Mouse (Mus musculus) lung, embryonic 16.5 days (tissue): ENCODE data around the gene St6galnac3. TPM values are rescaled to one million over a fixed set of nuclear protein-coding genes. Genes with fewer than 3 reads are reported as not detected.

Source experiments
- ATAC-seq: fragments of 200-750 bp; cut with Nextera tagmentation; 2 replicates; pipeline ENCODE4 v1.8.0; 2017; ENCODE audit warnings: low read depth, mild to moderate bottlenecking, moderate library complexity
- H3K27ac ChIP-seq: fragments of 300-500 bp; sonication (generic); 2 replicates; pipeline ENCODE4 v1.5.1; 2014; ENCODE audit warnings: mild to moderate bottlenecking, control low read depth, low read length
- H3K27me3 ChIP-seq: fragments of 300-500 bp; sonication (generic); 2 replicates; pipeline ENCODE4 v1.6.1; 2014; ENCODE audit warnings: low read depth, low read length, mixed read lengths; ENCODE audit not compliant: control insufficient read depth, insufficient read depth
- H3K36me3 ChIP-seq: fragments of 300-500 bp; sonication (generic); 2 replicates; pipeline ENCODE4 v1.6.1; 2014; ENCODE audit warnings: low read length; ENCODE audit not compliant: control insufficient read depth, insufficient read depth
- H3K4me1 ChIP-seq: fragments of 300-500 bp; sonication (generic); replicated peaks from 2 replicates; pipeline ENCODE4 v1.6.1; 2014; ENCODE audit warnings: low read length, mixed read lengths; ENCODE audit not compliant: control insufficient read depth, insufficient read depth
- H3K4me2 ChIP-seq: fragments of 300-500 bp; sonication (generic); 2 replicates; pipeline ENCODE4 v1.6.1; 2014; ENCODE audit warnings: low read depth, low read length, control low read depth
- H3K4me3 ChIP-seq: fragments of 300-500 bp; sonication (generic); 2 replicates; pipeline ENCODE4 v1.5.1; 2014; ENCODE audit warnings: mild to moderate bottlenecking, low read length, control low read depth
- H3K9ac ChIP-seq: fragments of 300-500 bp; sonication (generic); 2 replicates; pipeline ENCODE4 v1.6.1; 2014; ENCODE audit warnings: low read length, control low read depth
- H3K9me3 ChIP-seq: fragments of 300-500 bp; sonication (generic); 2 replicates; pipeline ENCODE4 v1.6.1; 2016; ENCODE audit warnings: low read length; ENCODE audit not compliant: control insufficient read depth
- WGBS: fragments of 180-500 bp; shearing (Covaris S2); extraction: QIAGEN DNeasy Blood & Tissue Kit; methylation state at CpG from one replicate; pipeline ENCODE4 v1.1.7; 2014; 5-methylcytosine and 5-hydroxymethylcytosine counted together
- polyA plus RNA-seq: library from polyadenylated mRNA; unstranded; fragments of >200 nt; fragmentation: Nextera tagmentation; extraction: Ambion mirVana; gene quantifications from 2 replicates; pipeline ENCODE4 v1.2.1, GENCODE M21; 2015

Gene St6galnac3
- polyA plus RNA-seq, 1 experiment from 2014 or later = 28.4 TPM

DNA sequence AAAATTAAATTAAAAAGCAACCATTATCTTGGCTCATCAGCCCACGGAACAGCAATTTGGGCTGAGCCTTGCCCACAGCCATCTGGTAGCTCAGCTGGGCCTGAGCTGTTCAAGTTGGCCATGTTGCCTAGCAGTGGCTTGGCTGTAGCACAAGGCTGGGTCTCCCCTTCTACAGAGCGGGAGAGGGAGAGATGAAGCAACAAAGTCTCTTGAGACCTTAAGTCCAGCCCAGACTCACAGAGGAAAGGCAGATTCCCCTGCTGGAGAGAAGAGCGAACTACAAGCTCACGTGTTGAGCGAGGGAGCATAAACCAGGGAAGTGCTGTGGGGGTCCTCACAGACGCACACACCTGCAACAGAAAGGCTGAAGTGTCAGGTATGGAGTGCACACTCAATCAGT is 126.3 kb downstream of the St6galnac3 start:
- no peak overlapping the region for H3K4me3 ChIP-seq
- no peak for ATAC-seq
- no peaks in the 10 kb centered on the region for H3K27me3 ChIP-seq
- H3K9ac ChIP-seq = no peak overlapping the region
- H3K4me2 ChIP-seq = no peak overlapping the region
- no peaks in the 10 kb centered on the region for H3K9me3 ChIP-seq
- no peak overlapping the region for H3K27ac ChIP-seq
- WGBS = 88% methylated on average over 6 of the region's 6 CpGs
- no peaks in the 10 kb centered on the region for H3K4me1 ChIP-seq
- H3K36me3 ChIP-seq = no peaks in the 10 kb centered on the region

DNA sequence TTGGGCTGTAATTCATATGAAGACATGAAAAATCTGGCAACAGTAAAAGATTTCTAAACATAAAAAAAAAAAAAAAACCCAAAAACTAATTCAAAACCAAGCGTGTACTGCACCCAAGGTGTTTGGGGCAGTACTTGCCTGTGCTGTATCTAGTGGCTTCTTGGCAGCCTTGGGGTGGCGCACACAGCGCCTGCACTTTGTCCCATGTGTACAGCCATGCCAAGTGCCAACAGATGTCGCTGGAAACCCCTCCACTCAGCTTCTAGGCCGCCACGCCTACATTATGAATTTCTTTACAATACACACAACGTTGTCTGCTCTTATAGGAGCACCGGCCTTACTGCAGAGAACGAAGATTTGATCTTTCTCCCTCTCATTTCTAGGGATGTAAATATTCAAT is 130.4 kb downstream of the St6galnac3 start:
- no peak overlapping the region for H3K4me3 ChIP-seq
- no peaks in the 10 kb centered on the region for H3K27me3 ChIP-seq
- H3K4me1 ChIP-seq = no peaks in the 10 kb centered on the region
- H3K36me3 ChIP-seq = no peaks in the 10 kb centered on the region
- no peak overlapping the region for H3K27ac ChIP-seq
- ATAC-seq = no peak
- H3K9me3 ChIP-seq = no peaks in the 10 kb centered on the region
- no peak overlapping the region for H3K9ac ChIP-seq
- no peak overlapping the region for H3K4me2 ChIP-seq
- WGBS = 73% methylated on average over 9 of the region's 9 CpGs

DNA sequence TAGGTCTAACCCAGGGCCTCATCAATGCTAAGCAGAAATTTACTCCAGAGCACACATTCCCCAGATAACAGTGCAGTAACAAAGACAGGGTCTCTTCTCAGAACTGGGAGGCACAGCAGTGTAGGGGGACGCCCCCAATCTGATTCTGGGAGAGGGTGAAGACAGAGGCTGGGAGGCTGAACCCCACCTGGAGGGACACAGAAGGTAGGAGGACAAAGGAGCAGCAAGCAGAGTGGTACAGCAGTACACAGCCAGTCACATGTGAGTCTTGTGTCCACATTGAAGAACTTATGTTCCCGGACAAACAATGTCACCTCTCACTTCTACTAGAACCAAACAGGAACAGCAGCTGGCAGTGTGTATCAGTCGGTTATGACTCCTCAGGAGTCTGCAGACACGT is 131.0 kb downstream of the St6galnac3 start:
- WGBS = 30% methylated on average over 4 of the region's 4 CpGs
- H3K4me2 ChIP-seq = no peak overlapping the region
- H3K27ac ChIP-seq = no peak overlapping the region
- H3K27me3 ChIP-seq = no peaks in the 10 kb centered on the region
- no peak for ATAC-seq
- no peak overlapping the region for H3K9ac ChIP-seq
- H3K36me3 ChIP-seq = no peaks in the 10 kb centered on the region
- H3K9me3 ChIP-seq = no peaks in the 10 kb centered on the region
- H3K4me3 ChIP-seq = no peak overlapping the region
- H3K4me1 ChIP-seq = no peaks in the 10 kb centered on the region

DNA sequence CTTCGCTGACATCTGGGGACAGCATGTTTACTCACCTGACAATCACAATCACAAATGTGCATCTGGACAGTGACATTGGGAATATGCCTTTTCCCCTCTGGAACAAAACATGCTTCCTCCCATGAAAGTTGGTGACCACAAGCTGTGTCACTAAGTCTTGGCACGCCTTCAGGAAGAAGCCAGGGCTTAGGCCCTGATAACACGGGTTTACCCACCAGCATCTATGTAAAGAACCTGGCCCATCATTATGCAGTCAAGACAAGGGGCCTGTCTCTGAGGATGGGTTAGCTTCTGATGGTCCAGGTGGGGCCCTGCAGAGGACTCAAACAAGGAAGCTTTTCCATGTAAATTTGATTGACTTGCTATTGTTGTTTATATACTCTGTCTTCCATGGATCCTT is 131.9 kb downstream of the St6galnac3 start:
- H3K4me3 ChIP-seq = no peak overlapping the region
- ATAC-seq = no peak
- H3K27ac ChIP-seq = no peak overlapping the region
- no peaks in the 10 kb centered on the region for H3K9me3 ChIP-seq
- no peak overlapping the region for H3K9ac ChIP-seq
- H3K36me3 ChIP-seq = no peaks in the 10 kb centered on the region
- 68% methylated on average over 3 of the region's 3 CpGs for WGBS
- no peaks in the 10 kb centered on the region for H3K27me3 ChIP-seq
- no peak overlapping the region for H3K4me2 ChIP-seq
- H3K4me1 ChIP-seq = no peaks in the 10 kb centered on the region

DNA sequence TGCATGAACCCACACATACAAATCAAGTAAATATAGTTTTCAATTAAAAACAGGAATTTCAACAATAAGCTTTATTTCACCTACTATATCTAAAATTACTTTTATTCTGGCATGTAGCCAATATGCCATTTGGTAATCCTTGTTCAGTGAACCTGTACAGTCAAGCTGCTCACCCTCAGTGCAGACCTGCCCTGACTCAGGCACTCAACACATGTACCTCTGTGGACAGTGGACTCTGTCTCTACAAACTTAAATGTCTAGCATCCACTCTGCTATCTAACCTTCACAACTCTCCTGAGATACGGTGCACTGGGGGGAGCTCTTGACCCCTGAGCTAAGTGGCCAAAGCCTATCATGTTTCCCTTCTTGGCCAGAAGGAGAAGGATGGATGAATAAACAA is 137.4 kb downstream of the St6galnac3 start:
- peaks cover 7% of the 10 kb centered on the region; the same call in 1 of the 2 replicates for H3K4me1 ChIP-seq
- no peaks in the 10 kb centered on the region for H3K9me3 ChIP-seq
- H3K9ac ChIP-seq = no peak overlapping the region
- no peak overlapping the region for H3K4me3 ChIP-seq
- no peak overlapping the region for H3K27ac ChIP-seq
- H3K27me3 ChIP-seq = no peaks in the 10 kb centered on the region
- no peak for ATAC-seq
- H3K4me2 ChIP-seq = no peak overlapping the region
- H3K36me3 ChIP-seq = no peaks in the 10 kb centered on the region
- 15% methylated on average over 1 of the region's 1 CpGs for WGBS

DNA sequence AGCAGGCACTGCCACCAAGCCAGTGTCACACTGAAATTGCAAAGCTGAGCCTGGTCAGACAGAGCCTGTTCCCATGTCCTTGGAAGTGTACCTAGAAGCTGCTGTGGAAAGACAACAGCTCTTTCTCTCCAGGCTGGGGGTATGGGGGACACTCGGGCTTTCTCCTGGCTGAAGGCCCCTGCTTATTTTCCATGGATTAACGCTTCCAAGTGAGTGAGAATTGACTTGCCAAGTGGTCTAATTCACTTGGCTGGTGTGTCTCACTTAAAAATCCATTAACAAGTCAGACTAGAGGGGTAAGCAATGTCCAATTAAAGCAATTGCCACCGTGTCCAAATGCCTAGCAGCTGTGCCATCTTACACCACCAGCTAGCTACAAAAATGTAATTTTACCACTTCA is 140.1 kb downstream of the St6galnac3 start:
- H3K4me2 ChIP-seq = no peak overlapping the region
- H3K9me3 ChIP-seq = no peaks in the 10 kb centered on the region
- H3K36me3 ChIP-seq = no peaks in the 10 kb centered on the region
- no peak overlapping the region for H3K9ac ChIP-seq
- H3K27ac ChIP-seq = no peak overlapping the region
- WGBS = 79% methylated on average over 3 of the region's 3 CpGs
- H3K4me1 ChIP-seq = peaks cover 11% of the 10 kb centered on the region; the same call in 1 of the 2 replicates
- no peak for ATAC-seq
- H3K4me3 ChIP-seq = no peak overlapping the region
- H3K27me3 ChIP-seq = no peaks in the 10 kb centered on the region

DNA sequence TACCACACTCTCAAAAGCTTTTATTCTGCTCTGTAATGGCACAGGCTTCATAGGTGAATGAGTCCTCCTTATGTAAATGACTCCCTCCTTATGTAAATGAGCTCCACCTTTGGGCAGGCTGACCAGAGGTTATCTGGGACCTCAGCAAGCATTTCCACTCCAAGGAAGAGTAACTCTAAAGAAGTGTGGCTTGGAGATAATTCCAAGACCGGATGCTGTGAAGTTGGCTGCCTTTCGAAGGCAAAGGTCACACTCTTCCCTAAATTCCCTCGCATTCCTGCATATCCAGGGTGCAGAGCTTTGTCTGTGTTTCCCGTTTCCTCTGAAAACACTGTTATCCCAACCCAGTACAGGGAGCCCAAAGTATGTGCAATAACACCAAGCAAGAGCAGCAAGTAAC is 142.9 kb downstream of the St6galnac3 start:
- ATAC-seq = no peak
- H3K27me3 ChIP-seq = no peaks in the 10 kb centered on the region

DNA sequence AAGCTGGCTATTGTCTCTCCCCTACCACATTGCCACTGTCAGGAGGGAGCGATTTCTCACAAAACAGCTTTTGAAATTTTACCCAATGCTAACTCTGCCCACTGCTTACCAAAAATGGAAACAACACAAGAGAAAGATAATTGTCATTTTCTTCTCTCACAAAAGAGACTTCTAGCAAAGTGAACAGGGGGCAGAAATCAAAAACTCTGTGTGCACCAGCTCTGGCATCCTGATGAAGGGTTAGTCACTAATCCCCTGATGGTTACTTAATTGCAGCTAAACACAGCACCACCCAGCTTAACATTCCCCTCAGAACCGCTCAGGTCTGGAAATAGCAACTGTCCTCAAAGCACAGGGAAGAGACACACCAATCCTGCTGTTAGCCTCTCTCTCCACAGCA is 144.3 kb downstream of the St6galnac3 start:
- WGBS = 65% methylated on average over 2 of the region's 2 CpGs
- Histone ChIP-seq H3K27me3 (no peaks in the 10 kb centered on the region), H3K36me3 (no peaks in the 10 kb centered on the region), H3K4me1 (0 out of 2 replicates have a peak, but pooled peaks cover 5% of the 10 kb centered on the region), H3K9ac (no peak overlapping the region), H3K9me3 (0 out of 2 replicates have a peak, but pooled peaks cover 6% of the 10 kb centered on the region), H3K27ac (no peak overlapping the region), H3K4me2 (no peak overlapping the region), H3K4me3 (no peak overlapping the region)
- no peak; the same call in 1 of the 2 replicates for ATAC-seq

More for the DNA sequence above, 142.9 kb downstream of the St6galnac3 start:
- no peak overlapping the region for H3K9ac ChIP-seq
- no peaks in the 10 kb centered on the region for H3K36me3 ChIP-seq
- no peak overlapping the region for H3K4me3 ChIP-seq
- 0 out of 2 replicates have a peak, but pooled peaks cover 6% of the 10 kb centered on the region for H3K9me3 ChIP-seq
- no peak overlapping the region for H3K27ac ChIP-seq
- H3K4me2 ChIP-seq = no peak overlapping the region
- H3K4me1 ChIP-seq = 0 out of 2 replicates have a peak, but pooled peaks cover 8% of the 10 kb centered on the region
- WGBS = 25% methylated on average over 4 of the region's 4 CpGs

DNA sequence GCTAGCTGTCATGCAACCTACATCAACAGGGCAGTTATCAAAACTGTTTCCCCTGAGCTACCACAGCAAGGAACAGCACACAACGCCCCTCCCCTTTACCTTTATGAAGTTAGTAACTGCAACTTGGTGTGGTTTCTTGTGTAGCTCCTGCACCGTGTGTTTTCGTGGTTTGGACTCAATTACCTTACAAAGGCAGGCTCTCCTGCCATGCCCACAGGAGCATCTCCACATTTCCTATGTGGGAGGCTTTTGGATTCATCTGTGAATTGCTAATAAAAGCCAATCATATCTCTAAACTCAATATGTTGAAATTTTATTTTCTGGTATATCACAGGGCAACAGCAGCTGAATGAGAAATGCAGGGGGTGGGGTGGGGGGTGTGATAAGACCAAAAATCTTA is 144.8 kb downstream of the St6galnac3 start:
- Histone ChIP-seq H3K4me2 (no peak overlapping the region), H3K9ac (no peak overlapping the region), H3K36me3 (no peaks in the 10 kb centered on the region), H3K4me3 (no peak overlapping the region), H3K27ac (no peak overlapping the region), H3K9me3 (0 out of 2 replicates have a peak, but pooled peaks cover 6% of the 10 kb centered on the region), H3K4me1 (0 out of 2 replicates have a peak, but pooled peaks cover 5% of the 10 kb centered on the region), H3K27me3 (no peaks in the 10 kb centered on the region)
- no peak for ATAC-seq
- WGBS = 87% methylated on average over 3 of the region's 3 CpGs

DNA sequence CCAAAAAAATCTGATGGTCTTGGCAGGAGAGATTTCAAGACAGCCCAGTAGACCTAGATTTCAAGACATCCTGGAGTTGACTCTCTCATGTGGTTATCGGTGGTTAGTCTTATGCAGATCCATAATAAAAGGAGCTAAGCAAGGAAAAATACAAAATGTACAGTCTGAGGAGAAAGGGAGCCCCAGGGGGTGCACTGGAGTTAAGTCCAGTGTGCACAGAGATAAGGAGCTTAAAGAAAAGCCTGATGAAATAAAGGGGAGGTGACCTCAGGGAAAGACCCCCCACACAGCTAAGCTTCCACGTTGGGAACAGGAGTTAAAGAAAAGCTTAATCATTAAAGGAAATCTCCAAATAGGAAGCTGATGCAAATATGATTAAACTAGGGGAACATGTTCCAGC is 147.7 kb downstream of the St6galnac3 start:
- no peak for ATAC-seq
- no peaks in the 10 kb centered on the region for H3K36me3 ChIP-seq
- H3K9me3 ChIP-seq = 0 out of 2 replicates have a peak, but pooled peaks cover 6% of the 10 kb centered on the region
- no peak overlapping the region for H3K4me2 ChIP-seq
- H3K4me3 ChIP-seq = no peak overlapping the region
- WGBS = 57% methylated on average over 2 of the region's 2 CpGs
- H3K4me1 ChIP-seq = 0 out of 2 replicates have a peak, but pooled peaks cover 3% of the 10 kb centered on the region
- no peak overlapping the region for H3K9ac ChIP-seq
- H3K27me3 ChIP-seq = no peaks in the 10 kb centered on the region
- no peak overlapping the region for H3K27ac ChIP-seq
